12 mouse cellular contexts compared by ENCODE assay signal in genomic region chr2:168434187-168434586, GRCm38 (mm10).
"Had no signal": no experiment of that assay in that cellular context is flagged by ENCODE, and none has a peak within 500 bp of the region (broad histone marks: within the 10 kb centered on the region; RNA-seq: fewer than 3 reads in every experiment).

No protein-coding gene starts in this region.

- H3K27me3 ChIP-seq: limb, embryonic 13.5 days; lung, embryonic 15.5 days; midbrain, embryonic 12.5 days; neural tube, embryonic 13.5 days had no signal

- H3K27ac ChIP-seq: hindbrain, embryonic 13.5 days; hindbrain, postnatal 0 days; limb, embryonic 13.5 days; liver, embryonic 14.5 days; lung, embryonic 15.5 days; midbrain, embryonic 12.5 days; neural tube, embryonic 13.5 days had no signal

- H3K4me3 ChIP-seq: hindbrain, embryonic 13.5 days; limb, embryonic 13.5 days; lung, embryonic 15.5 days; midbrain, embryonic 12.5 days; neural tube, embryonic 13.5 days had no signal

- DNase-seq: layer of hippocampus, postnatal 36 days; right cerebral cortex, postnatal 14 days; thymus, adult 2 months; thymus, postnatal 25 days had no signal

- H3K4me2 ChIP-seq: hindbrain, embryonic 13.5 days; limb, embryonic 13.5 days; lung, embryonic 15.5 days; midbrain, embryonic 12.5 days; neural tube, embryonic 13.5 days had no signal

- H3K9ac ChIP-seq: hindbrain, embryonic 13.5 days; limb, embryonic 13.5 days; liver, embryonic 14.5 days; lung, embryonic 15.5 days; midbrain, embryonic 12.5 days; neural tube, embryonic 13.5 days had no signal

- H3K4me1 ChIP-seq: lung, embryonic 15.5 days had no signal

- ATAC-seq: hindbrain, postnatal 0 days; midbrain, embryonic 16.5 days had no signal

- H3K9me3 ChIP-seq: limb, embryonic 13.5 days; lung, embryonic 15.5 days; midbrain, embryonic 12.5 days; neural tube, embryonic 13.5 days had no signal

- H3K36me3 ChIP-seq: hindbrain, embryonic 13.5 days; limb, embryonic 13.5 days; lung, embryonic 15.5 days; midbrain, embryonic 12.5 days; neural tube, embryonic 13.5 days had no signal
